Mouse (Mus musculus) liver, adult 2 months (tissue): ENCODE results near the gene Anxa6.

ENCODE experiments used
- CTCF ChIP-seq: fragments of 200-500 bp; IDR thresholded peaks from 2 replicates; pipeline ENCODE4 v1.5.1; 2011; ENCODE audit warnings: low read depth, low read length, control low read depth
- POLR2A ChIP-seq: fragments of 200-500 bp; IDR thresholded peaks from 2 replicates; pipeline ENCODE4 v1.6.1; 2011; ENCODE audit warnings: low read length, control low read depth; ENCODE audit not compliant: insufficient read depth; ENCODE audit errors: extremely low read depth

GRCm38 (mm10) chr11:54930318-54930979, 102.8 kb downstream of the Anxa6 start:
- TF ChIP-seq POLR2A, result no peak
- TF ChIP-seq CTCF, result peak; percentile 75
